Mouse (Mus musculus) MEL (cell line): ENCODE data around the gene Olfr288. TPM values are rescaled to one million over a fixed set of nuclear protein-coding genes. Genes with fewer than 3 reads are reported as not detected.

Experiments
- DNase-seq: peaks from one replicate; pipeline ENCODE4 v3.0.0; 2011; ENCODE audit warnings: low read depth, low spot score
- H3K27ac ChIP-seq: 2 replicates; pipeline ENCODE4 v1.5.1; 2012; ENCODE audit warnings: low read depth, mild to moderate bottlenecking, control low read depth, low read length, moderate library complexity; ENCODE audit not compliant: control insufficient read depth
- H3K27me3 ChIP-seq, 2 experiments: fragments of 150-350 bp in 1 of 2; sonication (generic) in 1 of 2; 2 replicates each; pipeline ENCODE4 v1.6.1; 2012; ENCODE audit warnings: low read length in 2 of 2, mild to moderate bottlenecking in 2 of 2, improper control_type of control experiment in 1 of 2, moderate library complexity in 1 of 2; ENCODE audit not compliant: insufficient read depth in 2 of 2, control insufficient read depth in 1 of 2
- H3K36me3 ChIP-seq, 2 experiments: 2 replicates each; pipeline ENCODE4 v1.6.1; 2012 to 2014; ENCODE audit warnings: low read length in 2 of 2, improper control_type of control experiment in 1 of 2, inconsistent platforms in 1 of 2, mild to moderate bottlenecking in 1 of 2; ENCODE audit not compliant: insufficient read depth in 2 of 2, control insufficient read depth in 1 of 2
- H3K4me1 ChIP-seq, 2 experiments: fragments of 150-350 bp in 1 of 2; sonication (generic) in 1 of 2; 2 replicates each; pipeline ENCODE4 v1.6.1; 2012; ENCODE audit warnings: low read length in 2 of 2, improper control_type of control experiment in 1 of 2, mild to moderate bottlenecking in 1 of 2; ENCODE audit not compliant: insufficient read depth in 2 of 2, control insufficient read depth in 1 of 2
- H3K4me3 ChIP-seq, 2 experiments: fragments of 150-350 bp in 1 of 2; sonication (generic) in 1 of 2; 2 replicates each; pipeline ENCODE4 v1.5.1; 2012; ENCODE audit warnings: low read depth in 2 of 2, low read length in 2 of 2, mild to moderate bottlenecking in 2 of 2, moderate library complexity in 2 of 2, control low read depth in 1 of 2, improper control_type of control experiment in 1 of 2; ENCODE audit not compliant: control insufficient read depth in 1 of 2, insufficient read depth in 1 of 2
- H3K79me2 ChIP-seq: 2 replicates; pipeline ENCODE4 v1.6.1; 2012; ENCODE audit warnings: mild to moderate bottlenecking, low read length, moderate library complexity; ENCODE audit not compliant: control insufficient read depth, poor library complexity, insufficient read depth
- H3K9ac ChIP-seq: 2 replicates; pipeline ENCODE4 v1.6.1; 2012; ENCODE audit warnings: low read depth, mild to moderate bottlenecking, control low read depth, low read length, moderate library complexity; ENCODE audit not compliant: control insufficient read depth, poor library complexity, severe bottlenecking
- H3K9me3 ChIP-seq: fragments of 150-350 bp; sonication (generic); replicated peaks from 2 replicates; pipeline ENCODE4 v1.6.1; 2012; ENCODE audit warnings: mild to moderate bottlenecking, low read length, improper control_type of control experiment, moderate library complexity; ENCODE audit not compliant: insufficient read depth
- CHD1 ChIP-seq: IDR thresholded peaks from 2 replicates; pipeline ENCODE4 v1.6.1; 2012; ENCODE audit warnings: low read depth, mild to moderate bottlenecking, inconsistent platforms, low read length, improper control_type of control experiment
- CTCF ChIP-seq, 3 experiments: IDR thresholded peaks in 2 of 3; conservative IDR thresholded peaks in 1 of 3; 2 replicates each; pipeline ENCODE4 v1.5.1; 2011 to 2012; ENCODE audit warnings: low read length in 3 of 3, low read depth in 2 of 3, mild to moderate bottlenecking in 2 of 3, improper control_type of control experiment in 1 of 3, inconsistent platforms in 1 of 3, mixed read lengths in 1 of 3, moderate library complexity in 1 of 3; ENCODE audit not compliant: control insufficient read depth in 1 of 3, insufficient read depth in 1 of 3, poor library complexity in 1 of 3, severe bottlenecking in 1 of 3
- E2F4 ChIP-seq: IDR thresholded peaks from 2 replicates; pipeline ENCODE4 v1.6.1; 2011; ENCODE audit warnings: low read depth, low read length, improper control_type of control experiment, borderline replicate concordance
- ELF1 ChIP-seq: IDR thresholded peaks from 2 replicates; pipeline ENCODE4 v1.6.1; 2014; ENCODE audit warnings: low read depth, mild to moderate bottlenecking, inconsistent platforms, low read length, improper control_type of control experiment, moderate library complexity
- EP300 ChIP-seq, 2 experiments: IDR thresholded peaks; 2 replicates each; pipeline ENCODE4 v1.6.1; 2011; ENCODE audit warnings: improper control_type of control experiment in 2 of 2, low read length in 2 of 2, low read depth in 1 of 2, mild to moderate bottlenecking in 1 of 2
- GATA1 ChIP-seq: IDR thresholded peaks from 2 replicates; pipeline ENCODE4 v1.6.1; 2011; ENCODE audit warnings: low read depth, low read length, improper control_type of control experiment
- HCFC1 ChIP-seq: IDR thresholded peaks from 2 replicates; pipeline ENCODE4 v1.6.1; 2012; ENCODE audit warnings: low read depth, mild to moderate bottlenecking, inconsistent platforms, low read length, improper control_type of control experiment, moderate library complexity
- MAZ ChIP-seq: IDR thresholded peaks from 2 replicates; pipeline ENCODE4 v1.6.1; 2012; ENCODE audit warnings: low read depth, mild to moderate bottlenecking, inconsistent platforms, low read length, improper control_type of control experiment
- MEF2A ChIP-seq: IDR thresholded peaks from 2 replicates; pipeline ENCODE4 v1.6.1; 2014; ENCODE audit warnings: low read depth, mild to moderate bottlenecking, inconsistent platforms, low read length, improper control_type of control experiment; ENCODE audit not compliant: poor library complexity, insufficient replicate concordance, severe bottlenecking; ENCODE audit errors: extremely low read depth
- MYB ChIP-seq: IDR thresholded peaks from 2 replicates; pipeline ENCODE4 v1.6.1; 2011; ENCODE audit warnings: mild to moderate bottlenecking, low read depth, low read length, improper control_type of control experiment
- NRF1 ChIP-seq: IDR thresholded peaks from 2 replicates; pipeline ENCODE4 v1.6.1; 2014; ENCODE audit warnings: low read depth, mild to moderate bottlenecking, inconsistent platforms, low read length, improper control_type of control experiment, moderate library complexity; ENCODE audit not compliant: poor library complexity, insufficient read depth, severe bottlenecking
- POLR2A ChIP-seq, 2 experiments: IDR thresholded peaks; 2 replicates each; pipeline ENCODE4 v1.6.1; 2011 to 2012; ENCODE audit warnings: low read length in 2 of 2, mild to moderate bottlenecking in 2 of 2, control low read depth in 1 of 2, improper control_type of control experiment in 1 of 2, low read depth in 1 of 2, moderate library complexity in 1 of 2; ENCODE audit not compliant: control insufficient read depth in 1 of 2, insufficient read depth in 1 of 2, poor library complexity in 1 of 2
- POLR2AphosphoS2 ChIP-seq: IDR thresholded peaks from 2 replicates; pipeline ENCODE4 v1.6.1; 2011; ENCODE audit warnings: low read length, improper control_type of control experiment
- RAD21 ChIP-seq: IDR thresholded peaks from 2 replicates; pipeline ENCODE4 v1.6.1; 2011; ENCODE audit warnings: mild to moderate bottlenecking, low read depth, low read length, improper control_type of control experiment
- RCOR1 ChIP-seq: IDR thresholded peaks from 2 replicates; pipeline ENCODE4 v1.6.1; 2012; ENCODE audit warnings: low read depth, mild to moderate bottlenecking, inconsistent platforms, low read length, improper control_type of control experiment
- SIN3A ChIP-seq: IDR thresholded peaks from 2 replicates; pipeline ENCODE4 v1.6.1; 2012; ENCODE audit warnings: low read length, improper control_type of control experiment, inconsistent platforms
- SMC3 ChIP-seq: IDR thresholded peaks from 2 replicates; pipeline ENCODE4 v1.6.1; 2011; ENCODE audit warnings: low read depth, low read length, improper control_type of control experiment
- TAL1 ChIP-seq: IDR thresholded peaks from 2 replicates; pipeline ENCODE4 v1.6.1; 2012; ENCODE audit warnings: mild to moderate bottlenecking, inconsistent platforms, low read length, moderate library complexity, mixed read lengths
- TBP ChIP-seq: IDR thresholded peaks from 2 replicates; pipeline ENCODE4 v1.8.0; 2011; ENCODE audit warnings: low read depth, low read length, improper control_type of control experiment
- TCF12 ChIP-seq: IDR thresholded peaks from 2 replicates; pipeline ENCODE4 v1.6.1; 2014; ENCODE audit warnings: low read depth, mild to moderate bottlenecking, inconsistent platforms, low read length, improper control_type of control experiment, moderate library complexity
- ZC3H11A ChIP-seq: IDR thresholded peaks from 2 replicates; pipeline ENCODE4 v1.6.1; 2012; ENCODE audit warnings: low read depth, mild to moderate bottlenecking, inconsistent platforms, low read length, improper control_type of control experiment
- ZNF384 ChIP-seq: IDR thresholded peaks from 2 replicates; pipeline ENCODE4 v1.6.1; 2012; ENCODE audit warnings: low read depth, mild to moderate bottlenecking, inconsistent platforms, low read length, improper control_type of control experiment
- polyA plus RNA-seq, 2 experiments: library from polyadenylated mRNA; stranded (reverse) in 1 of 2; unstranded in 1 of 2; fragments of >175 nt in 1 of 2; fragments of >200 nt in 1 of 2; gene quantifications; 2 replicates each; pipeline versions ENCODE4 v1.2.1 to v1.2.4; 2012; ENCODE audit warnings: low replicate concordance in 2 of 2, low read depth in 1 of 2; ENCODE audit not compliant: insufficient read length in 2 of 2, insufficient read depth in 1 of 2, missing spikeins in 1 of 2
- total RNA-seq: library from RNA; depleted of rRNA; stranded (reverse); fragments of 300-350 nt; gene quantifications from 2 replicates; pipeline ENCODE4 v1.2.3, GENCODE M21; 2012

Olfr288 gene
- total and polyA plus RNA-seq, 3 experiments = not detected

DNA sequence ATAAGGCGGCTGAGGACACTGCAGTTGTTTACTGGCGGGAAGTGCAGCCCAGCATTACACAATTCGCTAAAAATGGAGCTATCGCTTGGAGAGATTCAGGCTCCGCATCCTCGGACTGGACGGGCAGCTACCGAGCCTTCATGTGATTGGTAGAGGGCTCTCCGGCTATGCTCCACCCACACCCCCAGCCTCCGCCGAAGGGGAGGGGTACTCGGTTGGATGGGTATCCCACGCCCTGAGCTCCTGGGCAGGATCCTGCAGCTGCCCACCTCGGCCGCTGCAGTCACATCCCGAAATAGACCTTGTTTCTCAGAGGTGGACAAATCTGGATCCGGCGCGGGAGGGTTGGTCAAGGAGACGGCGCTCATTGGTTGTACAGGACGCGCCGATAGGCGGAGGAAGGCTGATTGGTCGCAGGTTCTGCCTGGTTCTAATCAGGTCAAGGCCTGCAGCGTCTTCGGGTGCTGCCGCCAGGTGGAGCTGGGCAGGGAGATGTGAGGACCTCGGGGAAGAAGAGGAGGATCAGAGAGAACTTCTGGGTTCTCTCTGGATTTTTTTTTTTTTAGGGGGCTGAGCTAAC is 14.1 kb downstream of the Olfr288 start:
- DNase-seq = peak; percentile 98
- Histone ChIP-seq H3K9me3 (no peaks in the 10 kb centered on the region), H3K79me2 (no peaks in the 10 kb centered on the region), H3K27ac (no peak overlapping the region), H3K36me3 (peaks cover 0 to 5% of the 10 kb centered on the region in 2 experiments; a peak in 1 of 4 replicates), H3K27me3 (peaks cover 17 to 20% of the 10 kb centered on the region in 2 experiments), H3K9ac (peak overlapping the region; percentile 16), H3K4me1 (peaks cover 0 to 8% of the 10 kb centered on the region in 2 experiments; a peak in 3 of 4 replicates), H3K4me3 (peak overlapping the region; percentile 28 to 62)
- TF ChIP-seq POLR2AphosphoS2 (no peak), MEF2A (no peak), ELF1 (no peak), SIN3A (peak; percentile 48), ZC3H11A (peak; percentile 60), TAL1 (no peak), TBP (peak; percentile 51; the same call in 1 of the 2 replicates), SMC3 (peak; percentile 98), RAD21 (peak; percentile 70), EP300 (IDR thresholded peaks at IDR 0.05; ENCODE audit: low read depth in 1 of 2, low read length in 2 of 2) (no peak), TCF12 (peak; percentile 14; the same call in 1 of the 2 replicates), CTCF (IDR thresholded peaks at IDR 0.05 in 2 of 3, conservative IDR thresholded peaks at IDR 0.05 in 1 of 3; ENCODE audit: control insufficient read depth in 1 of 3, insufficient read depth in 1 of 3, low read depth in 2 of 3, low read length in 3 of 3, poor library complexity in 1 of 3, severe bottlenecking in 1 of 3) (peak; percentile 71 to 97 (median 94)), RCOR1 (peak; percentile 18; the same call in 1 of the 2 replicates), E2F4 (peak; percentile 82; the same call in 1 of the 2 replicates), HCFC1 (0 out of 2 replicates have a peak, but pooled peaks have one; percentile 20), NRF1 (0 out of 2 replicates have a peak, but pooled peaks have one; percentile 21), MAZ (0 out of 2 replicates have a peak, but pooled peaks have one; percentile 45), ZNF384 (peak; percentile 91), CHD1 (no peak), MYB (no peak), GATA1 (peak; percentile 94), POLR2A (IDR thresholded peaks at IDR 0.05; ENCODE audit: control insufficient read depth in 1 of 2, insufficient read depth in 1 of 2, low read depth in 1 of 2, low read length in 2 of 2, poor library complexity in 1 of 2) (peak; percentile 23 to 37; a peak in 1 of 4 replicates)
